Mouse (Mus musculus) kidney, postnatal 4 days (tissue): ENCODE results near the gene Slc6a9.

Experiments used
- DNase-seq, 2 experiments: peaks; one replicate each; pipeline ENCODE4 v3.0.0; 2021; ENCODE audit warnings: mixed read lengths in 2 of 2

Gene Slc6a9

GRCm38 (mm10) chr4:117914031-117914430, 79.7 kb downstream of the Slc6a9 start:
- DNase-seq = peak; percentile 13 to 19

GRCm38 (mm10) chr4:117914591-117915442, 80.5 kb downstream of the Slc6a9 start, which contains the start of gene Ipo13:
Ipo13 (minus strand) TSS chr4:117914999.
- peak; percentile 95 for DNase-seq

GRCm38 (mm10) chr4:117915489-117916105, 81.3 kb downstream of the Slc6a9 start:
- DNase-seq = peak; percentile 22 to 34

GRCm38 (mm10) chr4:117916386-117916785, 82.1 kb downstream of the Slc6a9 start:
- no peak for DNase-seq

- DNase-seq = no peak
Measured at GRCm38 (mm10) chr4:117917402-117917801, 83.1 kb downstream of the Slc6a9 start.

GRCm38 (mm10) chr4:117917847-117918246, 83.5 kb downstream of the Slc6a9 start:
- no peak for DNase-seq

GRCm38 (mm10) chr4:117918261-117918660, 84.0 kb downstream of the Slc6a9 start:
- DNase-seq = peak; percentile 25 to 42

- no peak for DNase-seq
Measured at GRCm38 (mm10) chr4:117918762-117919161, 84.5 kb downstream of the Slc6a9 start.

GRCm38 (mm10) chr4:117921358-117921757, 87.1 kb downstream of the Slc6a9 start:
- no peak for DNase-seq

- DNase-seq = no peak
Measured at GRCm38 (mm10) chr4:117923450-117923849, 89.1 kb downstream of the Slc6a9 start.
